Mouse (Mus musculus) urinary bladder, adult 2 months (tissue): ENCODE data around the gene Poc1b. TPM values are rescaled to one million over a fixed set of nuclear protein-coding genes. Genes with fewer than 3 reads are reported as not detected.
A peak's percentile ranks its signal among the peaks of the same experiment; 100 is the strongest.

Experiments
- DNase-seq: peaks from one replicate; pipeline ENCODE4 v3.0.0; 2022; ENCODE audit warnings: low spot score
- polyA plus RNA-seq: library from polyadenylated mRNA; depleted of rRNA; stranded (reverse); fragments of >200 nt; gene quantifications from 2 replicates; pipeline ENCODE4 v1.2.3, GENCODE M21; 2012; rRNA removed

Gene Poc1b
- polyA plus RNA-seq, result 16.6 and 19.3 TPM in 2 replicates

DNA sequence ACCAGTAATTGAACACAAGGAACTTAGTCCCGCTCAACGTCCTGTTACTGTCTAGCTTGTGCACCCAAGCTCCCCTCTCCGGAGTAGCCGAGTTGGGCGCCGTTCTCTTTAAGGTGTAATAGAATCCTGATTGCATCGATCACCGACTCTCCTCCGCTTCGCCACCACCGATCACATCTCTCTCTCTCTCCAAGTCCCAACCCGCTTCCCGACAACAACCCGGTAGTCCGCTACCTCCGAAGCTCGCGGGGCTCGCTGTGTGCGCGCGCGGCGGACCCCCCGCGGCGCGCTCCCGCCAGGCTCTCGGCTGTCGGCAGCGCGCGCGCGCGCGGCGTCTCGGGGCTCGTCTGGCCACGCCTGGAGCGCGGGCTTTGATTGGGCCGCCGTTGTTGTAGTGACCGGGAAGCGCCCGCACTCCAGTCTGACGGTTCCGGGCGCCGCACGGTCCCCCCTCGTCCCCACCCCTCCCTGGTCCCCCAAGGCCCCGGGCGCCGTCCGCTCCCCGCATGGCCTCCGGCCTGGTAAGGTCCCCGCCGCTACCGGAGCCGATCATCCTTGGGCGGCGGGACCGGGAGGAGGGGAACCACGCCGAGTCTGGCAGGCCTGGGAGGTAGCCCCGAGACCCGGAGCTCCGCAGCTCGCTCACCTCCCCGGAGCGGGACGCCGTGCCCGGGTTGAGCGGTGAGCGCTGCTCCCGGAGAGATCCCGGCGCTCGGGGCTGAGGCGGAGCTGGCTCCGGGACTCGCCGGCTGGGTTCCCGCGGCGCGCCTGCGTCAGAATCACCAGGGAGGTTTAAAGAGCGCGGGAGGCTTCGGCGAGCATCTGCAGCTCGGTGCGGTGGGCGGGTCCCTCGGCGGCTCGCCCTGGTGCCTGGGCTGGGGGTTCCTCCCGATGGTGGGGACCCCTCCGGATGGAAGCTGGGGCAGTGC is at the start of gene Poc1b:
Gene Poc1b (plus strand): TSS at position 334 of the 929 bp plus-strand sequence.
- peak; percentile 76 for DNase-seq

GRCm38 (mm10) chr10:99060588-99060987 is 46.2 kb upstream of the Poc1b start:
- no peak for DNase-seq

GRCm38 (mm10) chr10:99061418-99061817 is 45.4 kb upstream of the Poc1b start:
- DNase-seq, result no peak

DNA sequence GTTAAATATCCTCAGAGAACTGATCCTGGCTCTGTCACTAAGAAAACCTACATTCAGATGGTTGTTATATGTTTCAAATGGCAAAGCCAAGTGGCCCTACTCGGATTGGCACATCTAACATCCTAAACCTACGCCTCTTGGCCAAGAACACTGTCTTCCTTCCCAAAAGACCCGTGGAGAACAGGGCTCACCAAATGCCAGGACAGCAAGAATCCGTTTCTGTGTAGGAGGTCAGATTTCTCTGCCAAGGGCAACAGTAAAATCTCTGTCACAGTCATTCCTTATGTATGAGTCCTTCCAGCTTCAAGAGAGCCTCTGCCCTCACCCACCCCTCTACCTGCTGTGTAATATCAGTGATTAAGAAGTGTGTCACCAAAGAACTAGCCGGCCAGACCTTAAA is 44.3 kb upstream of the Poc1b start:
- DNase-seq, result no peak

DNA sequence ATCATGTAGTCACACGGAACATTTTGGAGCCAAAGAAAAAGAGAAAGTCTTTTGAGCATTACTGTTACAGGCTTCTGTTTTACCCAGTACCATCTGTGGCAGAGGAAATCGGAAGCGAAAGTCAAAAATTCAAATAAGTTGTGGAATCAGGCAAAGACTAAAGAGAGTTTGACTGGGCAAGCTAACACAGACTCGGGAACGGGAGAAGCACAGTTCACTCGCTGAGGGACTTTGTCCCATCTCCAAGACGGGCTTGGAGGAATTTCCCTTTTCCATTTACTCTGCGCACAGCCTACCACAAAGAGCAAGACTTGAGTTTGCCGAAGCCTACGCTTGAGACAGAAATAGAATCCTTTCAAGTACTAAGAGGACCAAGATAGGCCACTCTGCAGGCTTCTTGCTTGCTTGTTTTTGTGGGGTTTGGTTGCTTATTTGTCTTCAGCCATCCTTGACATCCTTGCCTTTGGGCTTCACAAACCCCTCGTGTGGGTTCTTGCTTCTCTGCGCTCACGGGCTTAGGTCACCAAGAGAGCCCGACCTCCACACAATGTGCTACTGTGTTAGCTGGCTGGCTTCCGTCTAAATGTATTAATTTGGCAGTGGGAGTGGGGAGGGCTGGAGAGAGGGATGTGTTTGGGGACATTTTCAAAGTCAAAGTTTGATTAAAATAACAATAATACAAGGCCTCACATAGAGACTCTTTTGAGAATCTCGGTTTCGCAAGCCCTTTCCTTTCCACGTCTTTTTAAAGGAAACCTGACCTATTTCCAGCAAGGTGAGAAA is 30.5 kb upstream of the Poc1b start:
- no peak for DNase-seq

DNA sequence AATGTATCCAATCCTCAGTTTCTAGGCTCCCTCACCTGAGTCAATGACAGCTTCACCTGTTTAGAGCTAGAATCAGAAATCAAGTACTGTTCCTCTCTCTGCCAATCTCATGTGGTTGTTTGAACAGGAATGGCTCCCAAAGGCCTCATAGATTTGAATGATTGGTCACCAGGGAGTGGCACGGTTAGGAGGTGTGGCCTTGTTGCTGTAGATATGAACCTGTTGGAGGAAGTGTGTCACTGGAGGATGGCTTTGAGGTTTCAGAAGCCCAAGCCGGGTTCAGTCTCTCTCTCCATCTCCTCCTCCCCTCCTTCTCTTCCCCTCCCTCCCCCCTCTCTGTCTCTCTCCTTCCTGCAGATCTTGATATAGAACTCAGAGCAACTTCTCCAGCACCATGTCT is 28.2 kb upstream of the Poc1b start:
- no peak for DNase-seq

GRCm38 (mm10) chr10:99081569-99081990 is 25.3 kb upstream of the Poc1b start:
- DNase-seq, result no peak

GRCm38 (mm10) chr10:99083431-99084003 is 23.3 kb upstream of the Poc1b start:
- no peak for DNase-seq

DNA sequence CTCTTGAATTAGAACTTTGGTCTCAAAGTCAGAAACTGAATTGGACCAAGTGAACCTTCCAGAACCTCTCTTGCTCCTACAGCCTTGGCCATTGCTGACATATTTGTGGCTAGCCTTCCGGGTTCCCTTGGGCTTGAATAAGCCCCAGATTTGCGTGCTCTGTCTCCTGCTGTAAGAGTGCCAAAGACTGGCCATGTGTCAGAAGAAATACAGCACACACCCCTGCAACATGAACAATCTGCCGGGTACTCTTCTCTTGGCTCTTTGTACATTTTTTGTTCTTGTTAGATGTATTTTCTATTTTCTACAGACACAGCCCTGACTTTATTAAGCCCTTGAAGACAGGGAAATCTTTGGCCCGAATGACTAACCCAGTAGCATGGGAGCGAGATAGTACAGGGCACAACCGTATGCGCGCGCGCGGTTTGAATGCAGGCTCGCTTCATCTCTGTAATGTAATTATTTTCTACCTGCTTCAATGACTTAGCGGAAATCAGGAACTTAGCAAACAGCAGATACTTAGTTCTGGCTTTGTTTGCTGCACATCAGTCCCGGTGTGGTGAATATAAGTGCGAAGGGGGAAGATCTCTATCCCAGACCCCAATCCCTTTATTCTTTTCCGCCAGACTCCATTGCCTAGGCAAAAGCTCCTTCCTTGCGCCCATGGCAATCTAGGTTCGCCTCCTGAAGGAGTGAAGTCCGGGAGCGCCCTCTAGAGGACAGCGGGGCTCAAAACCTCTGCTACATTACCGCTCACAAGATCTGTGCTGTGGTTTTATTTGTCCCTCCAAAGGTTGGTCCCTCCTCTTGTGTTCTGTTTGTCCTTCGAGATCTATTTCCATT is 22.2 kb upstream of the Poc1b start:
- peak; percentile 71 for DNase-seq

DNA sequence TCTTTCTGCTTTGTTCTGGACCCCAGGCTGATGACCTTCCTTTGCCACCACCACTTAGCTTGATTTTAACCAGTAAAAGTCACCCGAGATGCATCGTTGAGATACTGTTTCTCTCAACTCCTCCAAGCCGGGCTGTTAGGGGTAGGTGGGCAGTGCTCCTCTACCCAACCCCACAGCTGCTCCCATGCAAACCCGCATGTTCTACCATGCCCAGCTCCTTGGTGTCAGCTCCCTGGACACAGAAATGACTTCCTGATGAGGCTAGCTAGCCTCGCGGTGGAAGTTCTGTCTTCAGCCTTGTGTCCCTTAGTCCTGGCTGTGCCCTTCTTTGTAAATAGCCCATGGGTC is 21.6 kb upstream of the Poc1b start:
- DNase-seq, result no peak

DNA sequence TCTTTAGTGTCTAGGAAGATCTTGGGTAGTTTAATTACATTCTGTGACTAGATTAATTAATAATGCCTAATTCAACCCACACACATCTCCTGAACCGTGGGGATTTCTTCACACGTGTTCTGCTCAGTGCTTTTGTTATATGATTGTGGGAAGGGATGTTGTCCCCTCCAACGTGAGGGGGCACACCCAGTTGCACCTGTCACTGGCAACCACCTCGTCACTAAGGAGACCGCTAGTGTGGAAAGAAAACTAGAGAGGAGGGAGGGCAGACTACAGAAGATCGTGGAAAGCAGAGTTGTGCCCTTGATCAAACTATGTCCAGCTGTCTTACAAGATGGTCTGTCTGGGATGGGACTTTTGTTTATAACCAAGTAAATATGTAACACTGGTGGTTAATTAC is 20.8 kb upstream of the Poc1b start:
- DNase-seq, result no peak

DNA sequence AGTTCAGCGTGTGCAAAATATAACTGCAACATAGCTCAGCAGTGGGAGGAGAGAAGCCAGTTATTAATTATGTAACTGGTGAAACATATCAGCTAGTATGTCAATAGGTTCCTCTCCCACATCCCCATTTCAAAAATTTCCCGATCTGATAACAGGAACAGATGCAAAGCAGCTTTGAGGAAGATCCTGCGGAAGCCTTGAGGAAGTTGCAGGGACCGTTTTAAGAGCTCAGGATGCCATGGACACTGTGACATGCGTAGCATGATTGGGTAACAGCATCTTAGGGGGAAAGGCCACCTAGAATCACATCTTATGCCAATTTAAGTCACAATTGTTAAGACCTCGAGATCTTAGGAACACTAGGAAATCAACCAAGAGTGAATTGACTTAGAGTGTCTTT is 16.9 kb upstream of the Poc1b start:
- DNase-seq, result no peak

DNA sequence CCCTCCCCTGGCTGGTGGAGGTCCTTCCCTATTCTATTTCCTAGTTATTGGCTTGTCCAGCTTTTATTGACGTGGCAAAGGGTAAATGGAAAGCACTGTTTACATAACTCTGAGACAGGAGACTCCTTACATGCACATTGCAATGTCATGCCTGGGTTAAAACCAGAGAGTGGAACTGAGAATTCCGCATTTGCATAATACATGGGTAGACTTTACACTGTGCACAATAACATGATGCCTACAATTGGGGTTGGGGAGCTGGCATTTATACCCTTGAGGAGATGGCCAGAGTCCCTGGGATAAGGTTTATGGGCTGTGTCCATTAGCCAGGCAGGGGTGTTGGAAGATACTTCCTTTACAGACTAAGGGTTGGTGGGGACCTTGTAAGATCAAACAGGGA is 13.5 kb upstream of the Poc1b start:
- no peak for DNase-seq

- DNase-seq, result no peak
Measured at GRCm38 (mm10) chr10:99095114-99095513, 11.7 kb upstream of the Poc1b start.

- DNase-seq, result no peak
Measured at GRCm38 (mm10) chr10:99097374-99097773, 9.5 kb upstream of the Poc1b start.

DNA sequence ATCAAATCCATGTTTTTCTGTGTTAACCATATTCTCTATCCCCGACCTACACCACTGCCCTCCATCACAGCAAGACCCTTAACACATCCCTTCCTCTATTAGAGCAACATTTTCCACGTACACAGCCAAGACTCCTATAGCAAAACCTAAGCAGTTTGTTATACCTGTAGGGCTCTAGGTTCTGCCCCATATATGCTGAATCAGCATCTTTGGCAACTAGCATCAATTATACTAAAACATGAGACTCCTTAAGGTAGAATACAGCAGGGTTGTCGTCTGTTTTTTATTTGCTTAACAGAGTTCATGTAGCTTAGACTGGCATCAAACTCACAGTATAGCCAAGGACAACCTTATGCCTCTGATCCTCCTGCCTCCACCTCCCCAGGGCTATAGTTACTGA is 1.3 kb upstream of the Poc1b start:
- no peak for DNase-seq

DNA sequence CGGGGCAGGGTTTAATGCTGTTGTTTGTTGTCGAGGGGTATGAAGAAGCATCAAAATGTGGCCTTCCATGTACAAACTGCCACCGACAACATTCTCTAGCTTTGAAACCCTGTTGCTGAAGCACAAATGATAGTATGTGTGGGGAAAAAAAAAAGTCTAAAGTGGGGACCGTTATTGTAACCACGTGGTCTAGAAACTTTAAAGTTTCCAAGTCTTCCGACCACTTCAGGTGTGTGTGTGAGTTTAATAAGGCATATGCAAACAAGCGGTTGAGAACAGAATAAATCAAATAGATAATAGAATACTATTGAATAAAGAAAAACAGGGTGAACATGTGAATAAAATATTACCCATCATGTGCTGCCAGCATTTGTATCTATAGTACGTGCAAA is 529 bp upstream of the Poc1b start:
- no peak for DNase-seq

GRCm38 (mm10) chr10:99107964-99108363 is 1.1 kb downstream of the Poc1b start, which contains the start of gene Galnt4:
Galnt4 (plus strand) TSS chr10:99108159.
- DNase-seq, result peak; percentile 74

DNA sequence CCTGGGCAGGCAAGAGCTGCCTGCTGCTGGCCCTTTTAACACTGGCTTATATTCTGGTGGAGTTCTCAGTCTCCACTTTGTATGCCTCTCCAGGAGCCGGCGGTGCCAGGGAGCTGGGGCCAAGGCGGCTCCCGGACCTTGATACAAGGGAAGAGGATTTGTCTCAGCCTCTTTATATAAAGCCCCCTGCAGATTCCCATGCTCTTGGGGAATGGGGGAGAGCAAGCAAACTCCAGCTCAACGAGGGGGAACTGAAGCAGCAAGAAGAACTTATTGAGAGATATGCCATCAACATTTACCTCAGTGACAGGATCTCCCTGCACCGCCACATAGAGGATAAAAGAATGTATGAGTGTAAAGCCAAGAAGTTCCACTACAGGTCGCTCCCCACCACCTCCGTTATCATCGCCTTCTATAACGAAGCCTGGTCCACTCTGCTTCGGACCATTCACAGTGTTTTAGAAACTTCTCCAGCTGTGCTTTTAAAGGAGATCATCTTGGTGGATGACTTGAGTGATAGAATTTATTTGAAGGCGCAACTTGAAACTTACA is 1.7 kb downstream of the Poc1b start:
- no peak for DNase-seq

DNA sequence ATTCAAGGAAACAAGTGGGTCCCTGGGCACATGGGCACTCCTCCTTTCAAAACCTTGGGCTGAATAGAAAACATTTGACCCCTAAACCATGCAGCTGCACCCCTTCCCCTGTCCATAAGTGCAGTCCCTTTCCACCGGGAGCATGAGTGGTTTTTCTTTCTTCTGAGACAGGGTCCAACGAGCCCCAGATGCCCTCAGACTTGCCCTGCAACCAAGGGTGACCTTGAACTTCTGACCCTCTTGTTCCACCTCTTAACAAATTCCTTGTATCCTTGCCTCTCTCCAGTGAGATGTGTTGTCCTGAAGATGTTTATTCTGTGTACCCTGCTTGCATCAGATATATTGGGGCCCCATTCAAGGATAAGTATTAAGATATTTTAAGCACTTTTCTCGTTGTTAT is 6.7 kb downstream of the Poc1b start:
- no peak for DNase-seq

- DNase-seq, result no peak
Measured at GRCm38 (mm10) chr10:99114295-99114694, 7.5 kb downstream of the Poc1b start.
